Mouse (Mus musculus) spleen, postnatal 36 days (tissue): ENCODE measurements around the gene Pilrb2.
"Not testable (repeated sequence)": the region's sequence is repeated elsewhere in the genome, so short reads cannot be mapped to it uniquely, and the experiment has no call there.

Source experiments
- DNase-seq, 2 experiments: peaks; one replicate each; pipeline ENCODE4 v3.0.0; 2022; ENCODE audit warnings: low spot score in 2 of 2, mixed read lengths in 1 of 2

The Pilrb2 gene

DNA sequence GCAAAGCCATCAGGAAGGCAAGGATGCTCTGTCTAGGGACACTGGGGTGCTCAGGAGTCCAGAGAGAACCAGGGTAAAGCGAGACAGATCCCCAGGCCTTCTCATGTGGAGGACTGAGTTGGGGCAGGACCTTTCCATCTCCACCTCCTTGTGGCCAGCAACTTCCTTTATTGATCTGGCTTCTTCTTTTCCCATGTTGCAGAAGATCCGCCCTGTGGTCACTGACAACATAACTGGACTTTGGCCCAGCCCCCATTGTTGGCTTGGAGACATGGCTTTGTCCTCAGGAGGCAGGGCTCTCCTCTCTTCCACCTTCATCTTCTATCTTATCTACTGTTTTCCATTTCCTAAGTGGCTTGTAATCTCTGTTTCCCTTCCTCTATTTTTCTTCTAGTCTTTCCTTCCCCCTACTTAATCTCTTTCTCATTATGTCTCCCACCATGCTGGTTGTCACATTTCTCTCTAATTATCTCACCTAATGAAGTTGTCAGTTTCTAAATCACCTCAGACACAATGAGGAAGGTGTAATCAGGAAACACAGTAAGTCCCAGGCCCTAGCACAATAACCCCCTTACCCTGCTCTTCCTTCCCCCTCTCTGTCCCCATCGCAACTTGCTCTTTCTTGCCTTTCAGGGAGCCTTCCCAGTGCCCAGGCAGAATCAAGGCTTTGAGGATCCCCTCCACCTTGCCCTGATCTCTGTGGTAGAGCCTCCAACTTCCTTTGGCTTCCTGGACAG is at the start of gene Pilrb2:
Pilrb2 (minus strand) TSS at position 172 of the 737 bp plus-strand sequence.
- DNase-seq: not testable (repeated sequence)

DNA sequence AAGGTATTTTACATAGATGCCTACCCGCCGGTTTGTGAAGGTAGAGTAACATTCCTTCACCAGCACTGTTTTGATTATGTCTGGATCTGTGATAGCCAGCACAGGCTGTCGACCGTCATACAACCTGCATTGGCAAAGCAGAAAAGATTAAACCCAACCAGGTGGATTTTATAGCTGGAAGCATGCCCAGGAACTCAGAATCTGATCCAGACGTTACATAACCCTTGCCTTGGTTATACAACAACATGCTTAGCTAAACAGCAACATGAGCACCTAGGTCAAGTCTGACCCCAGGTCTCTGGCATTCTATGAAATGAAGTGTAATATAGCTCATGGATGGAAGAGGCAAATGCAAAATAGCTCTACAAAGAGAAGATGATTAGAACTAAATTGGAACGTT is 43.9 kb upstream of the Pilrb2 start:
- no peak for DNase-seq

DNA sequence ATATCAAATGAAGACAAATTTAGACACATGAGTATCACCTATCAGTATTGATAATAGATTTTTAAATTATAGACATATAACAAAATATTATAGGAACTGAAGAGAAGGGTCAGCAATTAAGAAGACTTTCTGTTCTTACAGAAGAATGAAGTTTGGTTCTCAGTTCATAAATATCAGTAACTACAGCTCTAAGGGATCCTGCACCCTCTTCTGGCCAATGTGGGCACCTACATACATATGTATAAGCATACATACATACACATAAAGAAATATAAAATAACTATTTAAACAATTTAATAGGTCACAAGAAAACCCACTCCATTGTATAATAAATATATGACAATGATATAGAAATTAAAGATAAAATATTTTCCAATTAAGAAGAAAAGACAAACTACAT is 42.9 kb upstream of the Pilrb2 start:
- no peak for DNase-seq

DNA sequence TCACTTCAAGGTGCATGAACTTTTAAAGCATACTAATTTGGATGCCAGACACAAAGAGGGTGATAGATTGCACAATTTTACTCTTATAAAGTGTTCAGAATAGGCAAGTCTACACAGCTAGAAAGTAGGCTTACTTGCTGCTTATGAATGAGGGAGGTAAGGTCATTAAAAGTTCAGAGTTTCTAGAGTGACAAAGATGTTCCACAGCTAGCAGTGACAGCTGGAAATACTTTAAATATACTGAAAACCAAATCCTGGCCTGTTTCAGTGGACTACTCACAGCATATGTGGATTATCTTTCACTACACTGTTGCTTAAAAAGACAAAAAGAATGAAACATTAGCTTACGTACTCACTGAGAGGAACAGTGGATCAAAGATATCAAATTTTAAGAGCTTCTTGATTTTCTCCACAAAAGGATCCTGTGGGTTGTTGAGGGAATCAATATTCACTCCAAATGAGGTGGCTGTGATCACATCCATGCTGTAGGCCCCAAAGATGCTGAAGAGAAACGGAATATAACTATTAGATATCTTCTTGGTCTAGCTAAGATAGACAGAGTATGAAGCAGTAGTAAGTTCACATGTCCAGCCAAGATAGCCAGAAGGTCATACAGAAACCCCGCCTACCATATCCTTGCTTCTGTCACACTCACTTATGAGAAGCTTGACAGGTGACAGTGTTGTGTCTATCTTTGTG is 38.1 kb upstream of the Pilrb2 start:
- no peak for DNase-seq

DNA sequence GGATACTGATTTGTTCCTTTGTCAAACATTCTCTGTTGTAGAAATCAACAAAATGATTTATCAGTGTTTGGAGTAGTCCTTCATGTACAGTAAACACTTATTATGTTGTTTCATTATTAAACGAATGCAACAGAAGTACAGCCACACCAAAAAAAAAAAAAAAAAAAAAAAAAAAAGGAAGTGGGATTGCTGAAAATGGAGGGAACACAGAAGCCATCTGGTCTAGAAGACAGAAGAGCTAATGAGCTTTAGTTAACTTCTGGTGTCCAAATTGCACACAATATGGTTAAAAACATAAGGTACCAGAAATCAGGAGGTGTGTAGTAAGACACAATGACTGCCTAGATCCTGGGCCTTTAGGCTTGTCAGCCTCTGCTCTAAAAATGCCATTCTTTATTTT is 26.2 kb upstream of the Pilrb2 start:
- no peak for DNase-seq

DNA sequence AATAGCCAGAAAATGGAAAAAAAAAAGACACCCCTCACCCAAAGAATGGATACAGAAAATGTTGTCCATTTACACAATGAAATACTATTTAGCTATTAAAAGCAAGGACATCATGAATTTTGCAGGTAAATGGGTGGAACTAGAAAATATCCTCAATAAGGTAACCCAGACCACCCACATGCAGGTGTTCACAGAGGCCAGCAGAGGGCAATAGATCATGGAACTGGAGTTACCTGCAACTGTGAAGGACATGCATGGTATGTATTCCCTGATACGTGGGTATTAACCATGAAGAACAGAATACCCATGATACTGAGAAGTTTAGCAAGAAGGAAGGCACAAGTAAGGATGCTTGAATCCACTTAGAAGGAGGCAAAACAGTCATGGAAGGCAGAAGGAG is 21.3 kb upstream of the Pilrb2 start:
- DNase-seq: no peak

DNA sequence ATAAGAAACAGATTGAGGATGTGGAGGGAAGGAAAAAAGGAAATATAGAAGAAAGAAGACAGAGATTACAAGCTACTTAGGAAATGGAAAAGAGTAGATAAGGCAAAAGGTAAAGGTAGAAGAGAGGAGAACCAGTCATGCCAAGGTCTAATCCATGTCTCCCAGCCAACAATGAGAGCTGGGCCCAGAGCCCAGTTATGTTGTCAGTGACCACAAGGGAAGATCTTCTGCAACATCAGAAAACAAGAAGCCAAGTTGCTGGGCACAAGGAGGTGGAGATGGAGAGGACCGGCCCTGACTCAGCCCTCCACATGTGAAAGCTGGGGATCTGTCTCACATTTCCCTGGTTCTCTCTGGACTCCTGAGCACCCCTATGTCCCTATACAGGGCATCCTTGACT is 16.1 kb upstream of the Pilrb2 start:
- no peak for DNase-seq

DNA sequence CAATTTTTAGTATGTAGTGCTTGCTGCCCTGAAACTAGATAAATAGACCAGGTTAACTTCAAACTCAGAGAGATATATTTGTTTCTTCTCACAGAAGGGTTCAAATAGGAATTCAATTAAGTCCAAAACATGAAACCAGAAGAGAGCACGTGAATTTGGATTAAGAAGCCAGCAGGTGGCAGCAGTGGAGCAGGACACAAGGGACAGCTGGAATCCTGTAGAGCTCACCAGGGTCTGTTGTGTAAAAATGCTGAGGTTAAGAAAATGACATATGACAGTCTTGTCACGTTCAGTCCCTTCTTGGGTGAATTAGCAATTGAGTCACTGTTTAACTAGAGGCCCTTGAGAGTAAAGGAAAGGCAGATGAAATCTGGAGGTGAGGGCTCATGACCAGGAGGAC is 14.3 kb upstream of the Pilrb2 start:
- peak; percentile 12 to 17 for DNase-seq

DNA sequence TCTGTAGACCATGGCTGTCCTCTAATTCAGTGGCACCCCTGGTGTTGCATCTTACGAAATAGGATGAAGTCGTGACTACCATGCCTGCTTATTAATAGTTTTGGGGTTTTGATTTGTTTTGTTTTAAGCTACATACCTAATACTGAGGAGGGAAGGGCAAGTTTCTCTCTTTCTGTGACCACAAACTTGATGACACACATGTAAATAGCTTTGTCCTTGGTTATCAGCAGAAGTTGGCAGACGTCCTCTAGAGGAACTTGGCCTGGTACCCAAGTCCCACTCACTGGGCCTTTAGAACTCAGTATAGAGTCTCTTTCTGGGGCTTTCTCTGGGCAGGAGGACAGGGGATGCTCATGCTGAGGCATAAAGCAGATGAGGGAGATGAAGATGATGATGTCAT is 11.7 kb upstream of the Pilrb2 start:
- DNase-seq: no peak

DNA sequence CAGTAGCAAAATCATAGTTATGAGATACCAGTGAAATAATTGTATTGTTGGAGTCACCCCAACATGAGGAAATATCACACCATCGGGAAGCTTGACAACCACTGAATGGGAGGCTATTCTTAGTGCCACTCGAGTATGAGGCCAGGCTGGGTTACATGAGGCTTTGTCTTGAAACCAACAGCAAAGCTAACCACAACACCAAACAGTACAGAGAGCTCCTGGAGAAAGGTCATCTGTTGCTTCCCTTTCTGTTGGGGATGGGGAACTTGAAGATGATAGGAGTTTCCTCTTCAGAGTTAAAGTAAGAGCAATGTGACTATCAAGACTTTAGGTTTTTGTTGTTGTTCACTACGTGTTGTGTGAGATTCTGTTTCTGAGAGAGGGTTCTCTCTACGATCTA is 11.3 kb upstream of the Pilrb2 start:
- DNase-seq: no peak

DNA sequence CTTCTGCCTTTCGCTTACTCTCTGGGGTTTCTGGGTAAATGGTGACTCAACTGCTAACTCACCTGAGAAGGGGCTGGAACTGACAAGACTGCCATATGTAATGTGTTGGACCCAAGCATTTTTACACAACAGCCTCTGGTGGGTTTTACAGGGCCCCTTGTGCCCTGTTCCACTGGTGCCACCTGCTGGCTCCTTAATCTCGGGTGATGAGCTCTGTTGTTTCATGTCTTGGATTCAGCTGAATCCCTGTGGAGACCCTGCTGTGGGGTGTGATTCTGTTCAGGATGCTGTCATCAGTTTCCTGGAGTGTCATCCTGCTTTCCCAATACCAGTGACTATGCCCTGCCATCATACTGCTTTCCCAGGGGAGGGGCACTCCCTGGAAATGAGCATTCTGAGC is 6.2 kb upstream of the Pilrb2 start:
- DNase-seq: peak in 1 of 2 experiments; percentile 29

DNA sequence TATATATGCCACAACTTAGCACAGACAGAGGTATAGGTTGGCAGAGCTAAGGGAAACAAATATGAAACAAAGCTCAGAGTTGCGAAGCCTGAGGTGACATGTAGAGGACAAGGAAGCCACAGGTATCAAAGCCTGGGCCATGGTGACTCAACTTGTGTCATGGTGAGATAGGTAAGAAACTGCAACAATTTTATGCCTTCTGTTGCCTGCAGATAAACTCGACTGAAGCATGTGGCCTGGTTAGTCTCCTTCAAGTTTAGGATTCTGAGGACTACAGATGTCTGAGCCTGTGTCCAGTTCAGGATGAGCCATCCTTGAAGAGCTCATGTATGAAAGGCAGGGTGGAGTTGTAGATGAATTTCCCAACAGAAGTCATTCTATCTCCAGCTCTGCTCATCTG is 3.4 kb upstream of the Pilrb2 start:
- DNase-seq: no peak

DNA sequence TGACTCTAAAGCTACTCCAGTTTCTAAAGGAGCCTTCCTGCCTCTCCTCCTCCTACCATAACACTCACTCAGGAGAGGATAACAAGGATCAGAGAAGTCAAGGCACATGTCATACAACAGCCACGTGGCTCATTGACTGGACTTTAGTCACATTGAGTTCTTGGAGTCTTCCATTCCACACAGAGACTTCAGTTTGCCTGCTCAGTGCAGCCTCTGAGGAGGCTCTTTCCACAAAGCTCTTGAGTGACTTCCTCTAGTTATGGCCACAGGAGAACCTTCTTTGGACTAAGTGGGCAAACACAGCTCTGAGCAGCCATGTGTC is 727 bp upstream of the Pilrb2 start:
- not testable (repeated sequence) for DNase-seq

DNA sequence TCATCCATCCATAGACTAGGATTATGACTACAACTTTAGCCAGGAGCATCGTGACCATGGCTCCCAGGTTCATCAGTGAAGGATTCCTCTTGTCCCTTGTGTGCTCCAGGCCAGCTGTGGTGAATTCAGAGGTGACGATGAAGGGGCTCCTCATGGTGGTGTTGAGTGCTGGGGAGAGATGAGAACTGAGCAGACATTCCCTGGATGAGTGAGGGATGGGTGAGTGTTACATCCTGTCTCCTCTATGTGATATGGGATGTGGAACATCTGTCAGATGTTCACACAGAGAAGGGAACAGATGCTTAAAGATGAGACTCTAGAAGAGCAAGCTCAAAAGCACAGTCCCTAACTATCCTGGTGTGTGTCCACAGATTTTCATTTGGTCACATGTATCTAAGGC is 3.0 kb downstream of the Pilrb2 start:
- not testable (repeated sequence) for DNase-seq

DNA sequence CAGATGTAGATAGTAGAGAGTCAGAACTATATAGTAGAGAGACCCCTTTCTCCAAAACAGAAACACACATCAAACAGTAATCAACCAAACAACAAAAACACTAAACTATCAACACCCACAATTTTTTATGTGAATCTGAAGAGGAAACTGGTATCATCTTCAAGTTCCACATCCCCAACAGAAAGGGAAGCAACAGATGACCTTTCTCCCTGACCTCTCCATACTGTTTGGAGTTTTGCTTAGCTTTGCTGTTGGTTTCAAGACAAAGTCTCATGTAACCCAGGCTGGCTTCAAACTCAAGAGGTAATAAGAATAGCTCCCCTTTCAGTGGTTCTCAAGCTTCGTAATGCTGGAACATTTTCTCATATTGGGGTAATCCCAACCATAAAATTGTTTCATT is 7.6 kb downstream of the Pilrb2 start:
- DNase-seq: not testable (repeated sequence)

DNA sequence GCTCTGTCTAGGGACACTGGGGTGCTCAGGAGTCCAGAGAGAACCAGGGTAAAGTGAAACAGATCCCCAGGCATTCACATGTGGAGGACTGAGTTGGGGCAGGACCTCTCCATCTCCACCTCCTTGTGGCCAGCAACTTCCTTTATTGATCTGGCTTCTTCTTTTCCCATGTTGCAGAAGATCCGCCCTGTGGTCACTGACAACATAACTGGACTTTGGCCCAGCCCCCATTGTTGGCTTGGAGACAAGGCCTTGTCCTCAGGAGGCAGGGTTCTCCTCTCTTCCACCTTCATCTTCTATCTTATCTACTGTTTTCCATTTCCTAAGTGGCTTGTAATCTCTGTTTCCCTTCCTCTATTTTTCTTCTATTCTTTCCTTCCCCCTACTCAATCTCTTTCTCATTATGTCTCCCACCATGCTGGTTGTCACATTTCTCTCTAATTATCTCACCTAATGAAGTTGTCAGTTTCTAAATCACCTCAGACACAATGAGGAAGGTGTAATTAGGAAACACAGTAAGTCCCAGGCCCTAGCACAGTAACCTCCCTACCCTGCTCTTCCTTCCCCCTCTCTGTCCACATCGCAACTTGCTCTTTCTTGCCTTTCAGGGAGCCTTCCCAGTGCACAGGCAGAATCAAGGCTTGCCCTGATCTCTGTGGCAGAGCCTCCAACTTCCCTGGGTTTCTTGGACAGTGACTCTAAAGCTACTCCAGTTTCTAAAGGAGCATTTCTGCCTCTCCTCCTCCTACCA is 13.5 kb downstream of the Pilrb2 start, which contains the start of gene Pilrb1:
Pilrb1 (minus strand) TSS at position 147 of the 751 bp plus-strand sequence.
- peak in 1 of 2 experiments; percentile 28 for DNase-seq

DNA sequence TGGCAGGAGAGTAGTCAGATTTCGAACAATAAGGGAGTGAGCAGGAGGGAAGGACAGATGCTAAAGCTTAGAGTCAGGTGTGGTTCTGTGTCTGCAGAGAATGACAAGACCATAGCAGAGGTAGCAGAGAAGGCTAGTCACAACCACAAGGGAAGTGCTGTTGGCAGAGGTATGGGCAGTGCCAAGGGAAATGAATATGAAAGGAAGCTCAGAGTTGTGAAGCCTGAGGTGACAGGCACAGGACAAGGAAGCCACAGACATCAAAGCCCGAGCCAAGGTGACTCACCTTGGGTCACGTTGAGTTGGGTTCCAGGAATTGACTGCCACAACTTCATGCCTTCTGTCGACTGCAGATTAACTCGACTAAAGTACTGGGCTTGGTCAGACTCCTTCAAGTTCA is 14.7 kb downstream of the Pilrb2 start:
- peak; percentile 46 to 48 for DNase-seq

DNA sequence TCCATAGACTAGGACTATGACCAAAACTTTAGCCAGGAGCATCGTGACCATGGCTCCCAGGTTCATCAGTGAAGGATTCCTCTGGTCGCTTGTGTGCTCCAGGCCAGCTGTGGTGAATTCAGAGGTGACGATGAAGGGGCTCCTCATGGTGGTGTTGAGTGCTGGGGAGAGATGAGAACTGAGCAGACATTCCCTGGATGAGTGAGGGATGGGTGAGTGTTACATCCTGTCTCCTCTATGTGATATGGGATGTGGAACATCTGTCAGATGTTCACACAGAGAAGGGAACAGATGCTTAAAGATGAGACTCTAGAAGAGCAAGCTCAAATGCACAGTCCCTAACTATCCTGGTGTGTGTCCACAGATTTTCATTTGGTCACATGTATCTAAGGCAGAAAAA is 16.7 kb downstream of the Pilrb2 start:
- not testable (repeated sequence) for DNase-seq

DNA sequence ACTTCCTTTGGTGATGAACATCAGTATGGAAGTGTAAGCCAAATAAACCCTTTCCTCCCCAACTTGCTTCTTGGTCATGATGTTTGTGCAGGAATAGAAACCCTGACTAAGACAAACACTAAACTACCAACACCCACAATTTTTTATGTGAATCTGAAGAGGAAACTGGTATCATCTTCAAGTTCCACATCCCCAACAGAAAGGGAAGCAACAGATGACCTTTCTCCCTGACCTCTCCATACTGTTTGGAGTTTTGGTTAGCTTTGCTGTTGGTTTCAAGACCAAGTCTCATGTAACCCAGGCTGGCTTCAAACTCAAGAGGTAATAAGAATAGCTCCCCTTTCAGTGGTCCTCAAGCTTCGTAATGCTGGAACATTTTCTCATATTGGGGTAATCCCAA is 21.3 kb downstream of the Pilrb2 start:
- DNase-seq: not testable (repeated sequence)

DNA sequence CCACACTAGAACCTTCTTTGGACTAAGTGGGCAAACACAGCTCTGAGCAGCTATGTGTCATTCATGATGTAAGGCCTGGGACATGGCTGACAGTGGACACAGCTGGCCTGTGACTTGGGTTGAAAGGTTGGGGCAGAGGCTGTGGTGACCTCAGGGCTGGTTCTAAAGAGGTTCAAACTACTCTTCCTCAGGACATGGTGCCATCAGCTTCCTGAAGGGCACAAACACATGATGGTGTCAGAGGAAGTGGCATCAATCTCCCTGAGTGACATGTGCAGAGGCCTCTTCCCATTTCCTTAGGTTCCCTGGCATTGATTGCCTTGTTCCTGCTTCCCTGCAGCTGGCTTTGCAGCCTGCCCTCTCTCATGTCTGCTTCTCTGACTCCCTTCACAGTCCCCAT is 34.5 kb downstream of the Pilrb2 start:
- not testable (repeated sequence) for DNase-seq

DNA sequence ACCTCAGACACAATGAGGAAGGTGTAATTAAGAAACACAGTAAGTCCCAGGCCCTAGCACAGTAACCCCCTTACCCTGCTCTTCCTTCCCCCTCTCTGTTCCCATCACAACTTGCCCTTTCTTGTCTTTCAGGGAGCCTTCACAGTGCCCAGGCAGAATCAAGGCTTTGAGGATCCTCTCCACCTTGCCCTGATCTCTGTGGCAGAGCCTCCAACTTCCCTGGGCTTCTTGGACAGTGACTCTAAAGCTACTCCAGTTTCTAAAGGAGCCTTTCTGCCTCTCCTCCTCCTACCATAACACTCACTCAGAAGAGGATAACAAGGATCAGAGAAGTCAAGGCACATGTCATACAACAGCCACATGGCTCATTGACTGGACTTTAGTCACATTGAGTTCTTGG is 35.0 kb downstream of the Pilrb2 start:
- no peak for DNase-seq

DNA sequence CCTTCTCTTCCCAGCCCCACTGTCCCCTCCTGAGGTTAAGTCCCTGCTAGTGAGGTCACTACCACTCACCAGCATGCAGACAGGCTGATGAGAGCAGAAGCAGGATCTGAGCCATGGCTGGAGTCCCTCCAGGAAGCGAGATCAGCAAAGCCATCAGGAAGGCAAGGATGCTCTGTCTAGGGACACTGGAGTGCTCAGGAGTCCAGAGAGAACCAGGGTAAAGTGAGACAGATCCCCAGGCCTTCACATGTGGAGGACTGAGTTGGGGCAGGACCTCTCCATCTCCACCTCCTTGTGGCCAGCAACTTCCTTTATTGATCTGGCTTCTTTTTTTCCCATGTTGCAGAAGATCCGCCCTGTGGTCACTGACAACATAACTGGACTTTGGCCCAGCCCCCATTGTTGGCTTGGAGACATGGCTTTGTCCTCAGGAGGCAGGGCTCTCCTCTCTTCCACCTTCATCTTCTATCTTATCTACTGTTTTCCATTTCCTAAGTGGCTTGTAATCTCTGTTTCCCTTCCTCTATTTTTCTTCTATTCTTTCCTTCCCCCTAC is 35.6 kb downstream of the Pilrb2 start, which contains the start of gene Pilra:
Pilra (minus strand) TSS at position 316 of the 555 bp plus-strand sequence.
- not testable (repeated sequence) for DNase-seq
